Mouse (Mus musculus) liver, adult 2 months (tissue): ENCODE measurements around the gene Stam2. TPM values are rescaled to one million over a fixed set of nuclear protein-coding genes. Genes with fewer than 3 reads are reported as not detected.
A peak's percentile ranks its signal among the peaks of the same experiment; 100 is the strongest.

Experiments
- DNase-seq: peaks from one replicate; pipeline ENCODE4 v3.0.0-alpha.2; 2011; ENCODE audit warnings: low read depth, low spot score; ENCODE audit errors: extremely low read depth
- H3K27ac ChIP-seq: fragments of 200-500 bp; replicated peaks from 2 replicates; pipeline ENCODE4 v1.5.1; 2012; ENCODE audit warnings: low read depth, mild to moderate bottlenecking, control low read depth, inconsistent platforms, low read length; ENCODE audit not compliant: insufficient read depth
- H3K27me3 ChIP-seq: fragments of 200-500 bp; 2 replicates; pipeline ENCODE4 v1.6.1; 2012; ENCODE audit warnings: mild to moderate bottlenecking, moderate library complexity, low read length, inconsistent platforms; ENCODE audit not compliant: control insufficient read depth, insufficient read depth
- H3K36me3 ChIP-seq: fragments of 200-500 bp; 2 replicates; pipeline ENCODE4 v1.6.1; 2012; ENCODE audit warnings: low read length, inconsistent platforms; ENCODE audit not compliant: control insufficient read depth, insufficient read depth
- H3K4me1 ChIP-seq: fragments of 200-500 bp; 2 replicates; pipeline ENCODE4 v1.6.1; 2011; ENCODE audit warnings: low read length; ENCODE audit not compliant: control insufficient read depth, insufficient read depth
- H3K4me3 ChIP-seq: fragments of 200-500 bp; 2 replicates; pipeline ENCODE4 v1.5.1; 2011; ENCODE audit warnings: low read depth, mild to moderate bottlenecking, control low read depth, low read length, moderate library complexity; ENCODE audit not compliant: insufficient read depth
- H3K79me2 ChIP-seq: fragments of 200-500 bp; 2 replicates; pipeline ENCODE4 v1.6.1; 2012; ENCODE audit warnings: inconsistent platforms, mild to moderate bottlenecking, low read length, moderate library complexity; ENCODE audit not compliant: control insufficient read depth, insufficient read depth
- H3K9ac ChIP-seq: fragments of 200-500 bp; 2 replicates; pipeline ENCODE4 v1.6.1; 2012; ENCODE audit warnings: low read depth, mild to moderate bottlenecking, control low read depth, inconsistent platforms, low read length
- CTCF ChIP-seq: fragments of 200-500 bp; IDR thresholded peaks from 2 replicates; pipeline ENCODE4 v1.5.1; 2011; ENCODE audit warnings: low read depth, low read length, control low read depth
- POLR2A ChIP-seq: fragments of 200-500 bp; IDR thresholded peaks from 2 replicates; pipeline ENCODE4 v1.6.1; 2011; ENCODE audit warnings: low read length, control low read depth; ENCODE audit not compliant: insufficient read depth; ENCODE audit errors: extremely low read depth
- WGBS: fragments of 180-500 bp; shearing (Covaris S2); methylation state at CpG from one replicate; pipeline ENCODE4 v1.1.7; 2018; 5-methylcytosine and 5-hydroxymethylcytosine counted together
- polyA plus RNA-seq: library from polyadenylated mRNA; depleted of rRNA; stranded (reverse); fragments of >200 nt; gene quantifications from 2 replicates; pipeline ENCODE4 v1.2.3, GENCODE M21; 2012; rRNA removed
- total RNA-seq: library from RNA; depleted of rRNA; stranded (reverse); fragments of >200 nt; gene quantifications from 2 replicates; pipeline ENCODE4 v1.2.3, GENCODE M21; 2014; rRNA removed

Gene Stam2
- total RNA-seq (6.1 and 6.4 TPM in 2 replicates), polyA plus RNA-seq (3.3 and 3.8 TPM in 2 replicates)

DNA sequence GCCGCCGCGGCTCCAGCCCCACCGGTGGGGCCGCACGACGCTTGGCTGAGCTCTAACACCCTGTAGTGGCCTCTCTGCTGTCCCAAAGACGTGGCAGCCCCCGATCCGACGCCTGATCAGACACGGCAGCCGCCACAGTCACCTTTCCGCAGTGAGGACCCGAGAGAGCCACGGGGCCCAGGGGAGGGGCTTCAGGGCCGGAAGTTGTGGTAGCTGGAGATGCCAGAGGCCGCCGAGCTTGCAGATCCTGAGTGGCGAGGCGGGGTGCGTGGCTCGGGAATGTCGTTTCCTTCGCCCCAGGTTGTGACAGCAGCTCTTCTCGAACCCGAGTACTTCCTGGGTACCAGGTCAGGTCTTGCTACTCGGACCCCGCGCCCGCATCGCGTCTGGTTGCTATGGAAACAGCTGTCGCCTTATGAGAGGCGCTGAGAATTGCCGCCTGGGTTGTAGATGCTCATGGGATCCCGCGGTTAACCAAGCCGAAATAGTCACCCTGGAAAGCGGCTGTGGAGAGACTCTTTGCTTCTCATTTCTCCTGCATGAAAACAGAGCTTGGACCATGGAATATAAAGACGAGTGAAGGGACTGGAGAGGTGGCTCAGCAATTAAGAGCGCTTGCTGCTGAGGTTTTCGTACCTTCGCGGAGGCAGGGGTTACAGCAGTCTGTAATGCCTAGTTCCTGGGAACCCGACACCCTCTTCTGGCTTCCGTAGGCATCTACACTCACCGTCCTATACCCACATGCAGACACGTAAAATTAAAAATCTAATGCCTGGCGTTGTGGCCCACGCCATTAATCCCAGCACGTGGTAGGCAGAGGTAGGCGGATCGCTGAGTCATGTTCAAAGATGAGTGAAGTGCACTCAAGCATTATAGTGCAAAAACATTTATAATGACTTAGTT lies at the start of gene Stam2:
Stam2 (minus strand) TSS at position 26 of the 903 bp plus-strand sequence.
- Histone ChIP-seq H3K79me2 (peaks cover 17% of the 10 kb centered on the region), H3K36me3 (no peaks in the 10 kb centered on the region), H3K27ac (peak within 1 kb of the TSS; percentile 98), H3K9ac (peak within 1 kb of the TSS; percentile 99), H3K4me1 (peaks cover 5% of the 10 kb centered on the region), H3K27me3 (no peaks in the 10 kb centered on the region), H3K4me3 (peak within 1 kb of the TSS; percentile 88)
- peak; percentile 66 for DNase-seq
- 7% methylated on average over 54 of the region's 54 CpGs for WGBS
- TF ChIP-seq CTCF (no peak), POLR2A (0 out of 2 replicates have a peak, but pooled peaks have one; percentile 30)

DNA sequence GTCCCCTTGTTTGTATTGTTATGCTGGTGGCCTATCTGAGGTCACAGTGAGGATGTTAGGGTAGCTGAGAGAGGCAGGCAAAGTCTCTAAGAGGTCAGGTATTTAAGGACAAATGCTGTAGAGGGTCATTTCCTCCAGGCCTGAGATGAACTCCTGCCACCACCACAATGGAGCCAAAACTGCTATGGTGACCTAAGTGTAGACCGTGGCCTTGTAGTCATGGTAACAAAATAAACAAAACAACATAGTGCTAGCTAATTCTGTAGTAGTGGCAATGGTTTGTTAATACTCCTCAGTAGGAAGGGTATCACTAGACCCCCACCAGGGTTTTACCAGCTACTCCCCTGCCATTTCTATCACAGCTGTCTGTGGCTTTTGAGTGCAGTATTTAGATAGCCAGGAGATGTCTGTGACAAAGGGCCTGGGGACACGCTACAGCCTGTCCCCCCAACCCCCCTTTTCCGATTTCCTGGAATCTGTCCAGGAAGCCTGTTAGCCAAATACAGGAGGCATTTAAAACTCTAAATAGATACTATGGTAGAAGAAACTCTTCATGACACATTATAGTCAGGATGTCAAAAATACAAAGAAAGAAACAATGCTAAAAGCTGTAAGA lies 43.1 kb upstream of the Stam2 start:
- Histone ChIP-seq H3K4me3 (no peak overlapping the region), H3K4me1 (no peaks in the 10 kb centered on the region), H3K79me2 (no peaks in the 10 kb centered on the region), H3K27me3 (no peaks in the 10 kb centered on the region), H3K27ac (no peak overlapping the region), H3K9ac (no peak overlapping the region), H3K36me3 (no peaks in the 10 kb centered on the region)
- peak; percentile 9 for DNase-seq
- 33% methylated on average over 3 of the region's 3 CpGs for WGBS
- TF ChIP-seq CTCF (no peak), POLR2A (no peak)

DNA sequence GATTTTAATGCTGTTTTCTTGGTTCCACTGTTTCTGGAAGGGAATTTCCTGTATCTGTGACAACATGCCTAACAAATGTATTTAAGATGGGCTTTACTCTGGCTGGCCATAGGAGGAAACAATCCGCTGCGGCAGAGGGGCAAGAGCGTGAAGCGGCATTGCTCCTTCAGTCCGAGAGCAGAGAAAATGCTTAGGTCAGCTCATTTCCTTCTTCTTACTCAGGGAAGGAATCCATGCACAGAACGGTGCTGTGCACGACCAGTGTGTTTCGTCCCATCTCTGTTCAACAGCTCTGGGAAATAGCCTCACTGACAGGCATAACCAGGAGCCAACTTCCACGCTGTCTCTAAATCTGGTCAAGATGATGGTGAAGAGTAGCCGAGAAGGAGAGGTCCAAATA lies 37.9 kb upstream of the Stam2 start:
- Histone ChIP-seq H3K36me3 (no peaks in the 10 kb centered on the region), H3K27me3 (no peaks in the 10 kb centered on the region), H3K9ac (no peak overlapping the region), H3K4me1 (no peaks in the 10 kb centered on the region), H3K4me3 (no peak overlapping the region), H3K27ac (no peak overlapping the region), H3K79me2 (no peaks in the 10 kb centered on the region)
- 88% methylated on average over 10 of the region's 10 CpGs for WGBS
- no peak for TF ChIP-seq POLR2A
- no peak for DNase-seq

DNA sequence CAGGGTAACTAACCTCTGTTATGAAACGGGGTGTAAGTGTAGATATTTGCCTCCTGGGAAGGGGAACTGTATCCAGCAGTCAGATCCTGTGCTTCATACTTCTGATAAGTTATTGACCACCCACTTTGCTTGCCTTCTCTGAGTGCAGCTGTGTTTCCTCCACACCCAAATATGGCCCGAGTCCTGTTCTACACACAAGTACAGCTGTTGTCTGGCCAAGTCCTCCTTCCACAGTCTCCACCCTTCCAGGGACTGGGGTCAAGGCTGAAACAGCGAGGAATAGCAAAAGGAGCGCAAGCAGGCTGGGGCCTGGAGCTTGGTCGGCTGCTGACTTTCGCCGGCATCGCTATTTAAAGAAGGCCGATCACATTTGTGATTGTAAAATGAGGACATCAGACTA lies 37.3 kb upstream of the Stam2 start:
- no peaks in the 10 kb centered on the region for H3K4me1 ChIP-seq
- DNase-seq, result no peak
- no peak overlapping the region for H3K4me3 ChIP-seq
- H3K9ac ChIP-seq, result no peak overlapping the region
- no peak overlapping the region for H3K27ac ChIP-seq
- no peaks in the 10 kb centered on the region for H3K79me2 ChIP-seq
- H3K36me3 ChIP-seq, result no peaks in the 10 kb centered on the region
- no peaks in the 10 kb centered on the region for H3K27me3 ChIP-seq
- no peak for TF ChIP-seq POLR2A
- no peak for TF ChIP-seq CTCF
- 89% methylated on average over 9 of the region's 9 CpGs for WGBS

DNA sequence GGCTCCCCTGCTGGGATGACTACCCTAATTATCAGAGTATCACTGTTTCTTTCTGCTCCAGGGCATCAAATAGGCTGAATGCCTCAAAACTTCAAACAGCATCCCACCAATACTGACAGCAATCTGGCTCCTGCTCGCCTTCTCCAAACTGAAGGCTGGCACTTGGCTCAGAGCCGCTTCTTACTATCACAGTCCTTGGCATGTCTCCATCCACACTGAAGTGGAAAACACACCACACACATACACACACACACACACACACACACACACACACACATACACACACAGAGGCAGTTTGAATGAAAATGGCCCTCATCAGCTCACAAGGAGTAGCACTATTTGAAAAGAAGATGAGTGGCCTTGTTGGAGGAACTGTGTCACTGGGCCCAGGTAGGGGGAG lies 35.8 kb upstream of the Stam2 start:
- Histone ChIP-seq H3K27ac (no peak overlapping the region), H3K79me2 (no peaks in the 10 kb centered on the region), H3K4me3 (no peak overlapping the region), H3K36me3 (no peaks in the 10 kb centered on the region), H3K4me1 (no peaks in the 10 kb centered on the region), H3K9ac (no peak overlapping the region), H3K27me3 (no peaks in the 10 kb centered on the region)
- 98% methylated on average over 2 of the region's 2 CpGs for WGBS
- DNase-seq, result no peak
- no peak for TF ChIP-seq CTCF
- no peak for TF ChIP-seq POLR2A
